Mouse (Mus musculus) kidney, adult 2 months (tissue): ENCODE measurements around the gene Mrpl4.

Experiments
- CTCF ChIP-seq: fragments of 200-500 bp; conservative IDR thresholded peaks from 2 replicates; pipeline ENCODE4 v1.5.1; 2011; ENCODE audit warnings: low read depth, mild to moderate bottlenecking, control low read depth, low read length, moderate library complexity, mixed read lengths; ENCODE audit not compliant: insufficient read depth, insufficient read length
- POLR2A ChIP-seq: fragments of 200-500 bp; IDR thresholded peaks from one replicate; pipeline ENCODE4 v1.6.1; 2011; ENCODE audit warnings: low read depth, low read length, control low read depth

- TF ChIP-seq CTCF: no peak
- TF ChIP-seq POLR2A: no peak
These were observed 26.1 kb upstream of the Mrpl4 start, which contains the start of gene S1pr2 for GRCm38 (mm10) chr9:20976216-20976960.
